Mouse (Mus musculus): ENCODE measurements around the gene Krtap5-4.
A peak's percentile ranks its signal among the peaks of the same experiment; 100 is the strongest.

DNA sequence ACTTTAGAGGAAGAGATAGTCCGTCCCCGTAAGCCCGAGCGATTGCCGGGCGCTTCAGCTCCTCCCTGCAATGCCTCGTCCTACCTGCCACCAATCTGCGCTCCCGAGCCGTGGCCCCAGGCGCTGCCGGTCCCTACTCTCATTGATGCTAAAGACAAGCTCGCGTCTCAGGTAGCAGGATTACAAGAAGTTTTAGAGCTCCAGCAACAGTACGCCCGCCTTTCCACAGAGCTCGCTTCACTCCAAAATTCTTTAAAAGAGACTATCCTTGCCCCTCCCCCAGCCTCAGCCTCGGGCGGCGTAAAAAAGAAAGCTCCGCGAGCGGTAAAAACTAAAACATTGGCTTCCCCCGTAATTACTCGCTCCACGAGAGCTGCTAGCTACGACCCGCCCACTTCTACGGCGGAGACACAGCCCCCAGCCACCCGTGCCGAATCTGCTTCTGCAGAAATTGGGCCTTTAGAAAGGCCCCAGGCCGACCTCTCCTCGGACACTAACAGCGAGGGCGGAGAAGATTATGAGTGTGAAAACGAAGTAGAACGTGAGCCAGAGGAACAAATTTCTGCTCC, 19.2 kb upstream of the Krtap5-4 start:
- no peak for TF ChIP-seq EP300 (IDR thresholded peaks at IDR 0.05; ENCODE audit: low read depth)
- peak; percentile 13; the same call in 1 of the 2 replicates for TF ChIP-seq CTCF (IDR thresholded peaks at IDR 0.05; ENCODE audit: low read depth)
